Mouse (Mus musculus): Measurements from ENCODE around the gene Nrbf2.

GRCm38 (mm10) chr10:67216872-67217271, 68.2 kb downstream of the Nrbf2 start:
- TF ChIP-seq CTCF (IDR thresholded peaks at IDR 0.05; ENCODE audit: low read depth) (peak; percentile 47), EP300 (IDR thresholded peaks at IDR 0.05; ENCODE audit: low read depth) (no peak)

Data from liver, postnatal 0 days (tissue).